Mouse (Mus musculus) limb, embryonic 15.5 days (tissue): ENCODE data around the gene Klhdc7b. TPM values are rescaled to one million over a fixed set of nuclear protein-coding genes. Genes with fewer than 3 reads are reported as not detected.

Experiments
- ATAC-seq: fragments of 200-750 bp; cut with Nextera tagmentation; 2 replicates; pipeline ENCODE4 v1.8.0; 2017; ENCODE audit warnings: low read depth, moderate TSS enrichment; ENCODE audit not compliant: insufficient number of reproducible peaks, low FRiP score, low TSS enrichment
- H3K27ac ChIP-seq: fragments of 300-500 bp; sonication (generic); 2 replicates; pipeline ENCODE4 v1.5.1; 2015; ENCODE audit warnings: moderate library complexity, mild to moderate bottlenecking, inconsistent platforms
- H3K27me3 ChIP-seq: fragments of 300-500 bp; sonication (generic); 2 replicates; pipeline ENCODE4 v1.6.1; 2015; ENCODE audit warnings: inconsistent platforms
- H3K36me3 ChIP-seq: fragments of 300-500 bp; sonication (generic); 2 replicates; pipeline ENCODE4 v1.6.1; 2015; ENCODE audit warnings: inconsistent platforms
- H3K4me1 ChIP-seq: fragments of 300-500 bp; sonication (generic); 2 replicates; pipeline ENCODE4 v1.6.1; 2015; ENCODE audit warnings: inconsistent platforms
- H3K4me2 ChIP-seq: fragments of 300-500 bp; sonication (generic); 2 replicates; pipeline ENCODE4 v1.6.1; 2015; ENCODE audit warnings: mild to moderate bottlenecking, inconsistent platforms
- H3K4me3 ChIP-seq: fragments of 300-500 bp; sonication (generic); 2 replicates; pipeline ENCODE4 v1.5.1; 2015; ENCODE audit warnings: mild to moderate bottlenecking, inconsistent platforms
- H3K9ac ChIP-seq: fragments of 300-500 bp; sonication (generic); 2 replicates; pipeline ENCODE4 v1.6.1; 2015; ENCODE audit warnings: inconsistent platforms
- H3K9me3 ChIP-seq: fragments of 300-500 bp; sonication (generic); 2 replicates; pipeline ENCODE4 v1.6.1; 2016; ENCODE audit warnings: inconsistent platforms
- WGBS: fragments of 180-500 bp; shearing (Covaris S2); methylation state at CpG from one replicate; pipeline ENCODE4 v1.1.7; 2015; 5-methylcytosine and 5-hydroxymethylcytosine counted together
- polyA plus RNA-seq: library from polyadenylated mRNA; unstranded; fragments of >200 nt; fragmentation: Nextera tagmentation; extraction: Ambion mirVana; gene quantifications from 2 replicates; pipeline ENCODE4 v1.2.1, GENCODE M21; 2015

The Klhdc7b gene
- polyA plus RNA-seq, 1 experiment from 2014 or later = not detected

GRCm38 (mm10) chr15:89404831-89405623 lies 20.3 kb downstream of the Klhdc7b start:
- H3K9me3 ChIP-seq = no peaks in the 10 kb centered on the region
- H3K4me1 ChIP-seq = no peaks in the 10 kb centered on the region
- no peak overlapping the region for H3K4me3 ChIP-seq
- no peak overlapping the region for H3K27ac ChIP-seq
- no peaks in the 10 kb centered on the region for H3K36me3 ChIP-seq
- 79% methylated on average over 10 of the region's 10 CpGs for WGBS
- no peak for ATAC-seq
- no peak overlapping the region for H3K9ac ChIP-seq
- H3K4me2 ChIP-seq = no peak overlapping the region
- no peaks in the 10 kb centered on the region for H3K27me3 ChIP-seq

- H3K4me1 ChIP-seq = no peaks in the 10 kb centered on the region
- no peak for ATAC-seq
- H3K9me3 ChIP-seq = no peaks in the 10 kb centered on the region
- no peak overlapping the region for H3K27ac ChIP-seq
- no peaks in the 10 kb centered on the region for H3K36me3 ChIP-seq
- H3K4me2 ChIP-seq = no peak overlapping the region
- no peak overlapping the region for H3K4me3 ChIP-seq
- H3K27me3 ChIP-seq = no peaks in the 10 kb centered on the region
- H3K9ac ChIP-seq = no peak overlapping the region
These were observed 22.0 kb downstream of the Klhdc7b start for GRCm38 (mm10) chr15:89406691-89407090.

GRCm38 (mm10) chr15:89410118-89410517 lies 25.4 kb downstream of the Klhdc7b start, which contains the start of gene Syce3:
Syce3 (minus strand) TSS chr15:89410503.
- H3K27ac ChIP-seq = no peak within 1 kb of the TSS
- H3K4me1 ChIP-seq = no peaks in the 10 kb centered on the region
- H3K27me3 ChIP-seq = no peaks in the 10 kb centered on the region
- H3K36me3 ChIP-seq = no peaks in the 10 kb centered on the region
- no peak within 1 kb of the TSS for H3K4me3 ChIP-seq
- no peak within 1 kb of the TSS for H3K4me2 ChIP-seq
- no peak for ATAC-seq
- WGBS = 84% methylated on average over 22 of the region's 24 CpGs
- H3K9me3 ChIP-seq = no peaks in the 10 kb centered on the region
- no peak within 1 kb of the TSS for H3K9ac ChIP-seq

GRCm38 (mm10) chr15:89415282-89415681 lies 30.6 kb downstream of the Klhdc7b start:
- Histone ChIP-seq H3K27me3 (no peaks in the 10 kb centered on the region), H3K4me1 (no peaks in the 10 kb centered on the region), H3K9me3 (no peaks in the 10 kb centered on the region), H3K4me2 (no peak overlapping the region), H3K4me3 (no peak overlapping the region), H3K36me3 (peaks cover 18% of the 10 kb centered on the region; the same call in 1 of the 2 replicates), H3K27ac (no peak overlapping the region), H3K9ac (no peak overlapping the region)
- WGBS = 88% methylated on average over 8 of the region's 8 CpGs
- ATAC-seq = no peak

GRCm38 (mm10) chr15:89421938-89422337 lies 37.2 kb downstream of the Klhdc7b start:
- H3K9ac ChIP-seq = no peak overlapping the region
- 93% methylated on average over 9 of the region's 9 CpGs for WGBS
- no peaks in the 10 kb centered on the region for H3K27me3 ChIP-seq
- H3K36me3 ChIP-seq = peaks cover 32% of the 10 kb centered on the region
- H3K4me2 ChIP-seq = no peak overlapping the region
- H3K4me1 ChIP-seq = 0 out of 2 replicates have a peak, but pooled peaks cover 2% of the 10 kb centered on the region
- no peak for ATAC-seq
- H3K9me3 ChIP-seq = no peaks in the 10 kb centered on the region
- H3K4me3 ChIP-seq = no peak overlapping the region
- no peak overlapping the region for H3K27ac ChIP-seq

GRCm38 (mm10) chr15:89424621-89425020 lies 39.9 kb downstream of the Klhdc7b start:
- no peak overlapping the region for H3K9ac ChIP-seq
- H3K27me3 ChIP-seq = no peaks in the 10 kb centered on the region
- no peak overlapping the region for H3K4me3 ChIP-seq
- no peak overlapping the region for H3K4me2 ChIP-seq
- ATAC-seq = no peak
- H3K27ac ChIP-seq = no peak overlapping the region
- no peaks in the 10 kb centered on the region for H3K9me3 ChIP-seq
- peaks cover 9% of the 10 kb centered on the region for H3K4me1 ChIP-seq
- WGBS = 84% methylated on average over 8 of the region's 8 CpGs
- peaks cover 31% of the 10 kb centered on the region for H3K36me3 ChIP-seq

GRCm38 (mm10) chr15:89425711-89426121 lies 41.0 kb downstream of the Klhdc7b start, which contains the start of gene Cpt1b:
Cpt1b (minus strand) TSS chr15:89425863.
- 0 out of 2 replicates have a peak within 1 kb of the TSS, but pooled peaks have one; percentile 1 for H3K4me2 ChIP-seq
- no peaks in the 10 kb centered on the region for H3K9me3 ChIP-seq
- H3K36me3 ChIP-seq = peaks cover 23% of the 10 kb centered on the region
- no peak within 1 kb of the TSS for H3K4me3 ChIP-seq
- ATAC-seq = no peak
- H3K27ac ChIP-seq = no peak within 1 kb of the TSS
- peaks cover 14% of the 10 kb centered on the region for H3K4me1 ChIP-seq
- no peaks in the 10 kb centered on the region for H3K27me3 ChIP-seq
- H3K9ac ChIP-seq = no peak within 1 kb of the TSS
- WGBS = 31% methylated on average over 6 of the region's 6 CpGs

DNA sequence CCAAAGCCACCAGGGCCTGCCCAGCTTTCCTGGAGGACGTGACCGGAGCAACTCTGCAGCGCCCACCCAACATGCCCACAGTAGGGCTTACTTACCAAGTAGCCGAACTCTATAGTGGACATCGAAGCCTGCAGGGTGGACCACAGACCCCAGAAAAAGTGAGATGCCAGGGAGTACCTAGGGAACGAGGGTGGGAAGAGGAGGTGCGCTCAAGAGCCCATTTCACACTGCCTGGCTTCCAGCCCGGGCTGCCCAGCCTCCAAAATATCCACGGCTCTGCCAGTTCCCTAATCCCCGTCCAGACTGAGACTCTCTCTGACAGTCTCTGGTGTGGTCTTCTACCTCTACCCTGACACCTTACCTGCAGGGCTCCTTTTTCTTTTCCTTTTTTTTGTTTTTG lies 42.0 kb downstream of the Klhdc7b start:
- Histone ChIP-seq H3K36me3 (peaks cover 23% of the 10 kb centered on the region), H3K9ac (no peak overlapping the region), H3K9me3 (no peaks in the 10 kb centered on the region), H3K27ac (no peak overlapping the region), H3K27me3 (no peaks in the 10 kb centered on the region), H3K4me2 (no peak overlapping the region), H3K4me1 (peaks cover 14% of the 10 kb centered on the region), H3K4me3 (no peak overlapping the region)
- ATAC-seq = no peak
- WGBS = 91% methylated on average over 10 of the region's 10 CpGs

- H3K36me3 ChIP-seq = peaks cover 23% of the 10 kb centered on the region
- H3K9ac ChIP-seq = peak overlapping the region; percentile 67; the same call in 1 of the 2 replicates
- no peaks in the 10 kb centered on the region for H3K9me3 ChIP-seq
- H3K4me2 ChIP-seq = peak overlapping the region; percentile 85
- H3K27me3 ChIP-seq = no peaks in the 10 kb centered on the region
- H3K4me3 ChIP-seq = peak overlapping the region; percentile 79
- no peak overlapping the region for H3K27ac ChIP-seq
- ATAC-seq = no peak
- 83% methylated on average over 19 of the region's 19 CpGs for WGBS
- peaks cover 14% of the 10 kb centered on the region for H3K4me1 ChIP-seq
These were observed 43.5 kb downstream of the Klhdc7b start for GRCm38 (mm10) chr15:89428136-89428790.

- Histone ChIP-seq H3K36me3 (peaks cover 23% of the 10 kb centered on the region), H3K4me1 (peaks cover 14% of the 10 kb centered on the region), H3K27ac (peak overlapping the region; percentile 96), H3K9ac (peak overlapping the region; percentile 67), H3K4me3 (peak overlapping the region; percentile 79), H3K9me3 (no peaks in the 10 kb centered on the region), H3K27me3 (no peaks in the 10 kb centered on the region), H3K4me2 (peak overlapping the region; percentile 85)
- 5% methylated on average over 22 of the region's 22 CpGs for WGBS
- peak; percentile 40; the same call in 1 of the 2 replicates for ATAC-seq
These were observed 44.2 kb downstream of the Klhdc7b start for GRCm38 (mm10) chr15:89428821-89429351.

DNA sequence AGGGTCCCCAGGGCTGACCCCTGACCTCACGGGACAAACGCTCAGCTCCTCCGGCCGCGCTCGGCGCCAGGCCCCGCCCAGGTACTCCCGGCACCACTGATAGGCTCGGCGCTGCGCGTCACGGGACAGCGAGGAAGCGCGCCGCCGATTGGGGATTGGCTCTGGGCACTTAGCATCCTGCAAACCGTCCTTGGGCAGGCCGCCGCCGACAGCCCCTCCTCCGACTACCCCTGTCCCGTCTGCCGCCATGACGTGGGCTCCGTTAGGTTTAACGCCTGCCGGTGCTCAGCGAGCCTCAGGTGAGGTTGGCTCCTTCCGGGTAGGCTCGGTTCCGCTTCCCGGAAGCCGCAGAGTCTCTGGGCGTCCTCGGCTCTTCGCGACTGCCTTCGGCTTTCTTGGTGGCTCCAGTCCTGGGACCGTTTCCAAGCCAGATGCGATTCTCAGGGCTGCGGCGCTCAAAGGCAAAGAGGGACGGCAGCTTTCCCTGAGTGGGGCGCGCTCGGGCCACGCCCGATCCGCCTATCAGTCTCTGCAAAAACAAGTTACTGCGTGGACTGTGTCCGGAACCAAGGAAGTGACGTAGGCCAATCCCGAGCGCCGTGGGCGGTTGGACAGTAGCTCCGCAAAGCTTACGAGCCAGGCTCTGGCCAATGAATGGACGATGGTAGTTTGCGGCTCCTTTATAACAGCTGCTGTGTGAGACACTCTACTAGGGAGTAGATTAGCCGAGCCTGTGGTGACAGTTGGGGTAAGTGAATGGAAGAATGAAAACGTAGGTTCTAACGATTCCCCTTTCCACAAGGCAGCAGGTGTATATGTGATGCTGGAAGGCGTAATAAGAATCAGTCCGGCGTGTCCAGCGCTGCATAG lies 44.9 kb downstream of the Klhdc7b start, which contains the start of the genes C730034F03Rik, Gm44502 and Chkb:
C730034F03Rik (plus strand) TSS at position 238 of the 870 bp plus-strand sequence.
Gm44502 (minus strand) TSS at position 345 of the 870 bp plus-strand sequence.
Chkb (minus strand) TSS at position 557 of the 870 bp plus-strand sequence.
- H3K4me3 ChIP-seq = peak within 1 kb of the TSS; percentile 79
- H3K27me3 ChIP-seq = no peaks in the 10 kb centered on the region
- peak; percentile 89 for ATAC-seq
- peak within 1 kb of the TSS; percentile 96 for H3K27ac ChIP-seq
- peaks cover 14% of the 10 kb centered on the region for H3K4me1 ChIP-seq
- H3K36me3 ChIP-seq = peaks cover 23% of the 10 kb centered on the region
- peak within 1 kb of the TSS; percentile 67 for H3K9ac ChIP-seq
- under 1% methylated on average over 70 of the region's 70 CpGs for WGBS
- no peaks in the 10 kb centered on the region for H3K9me3 ChIP-seq
- peak within 1 kb of the TSS; percentile 85 for H3K4me2 ChIP-seq
